In genomic region chr19:44005025-44005424, GRCm38 (mm10) we compare ENCODE assay signal across 26 mouse cellular contexts. TPM values are rescaled to one million over a fixed set of nuclear protein-coding genes. Genes with fewer than 3 reads are reported as not detected.
DNase-seq lines count a peak whose midpoint lies in the region; ATAC-seq and TF ChIP-seq lines count a peak whose summit lies in the region.
"Had no signal": no experiment of that assay in that cellular context is flagged by ENCODE, and none has a peak within 500 bp of the region (broad histone marks: within the 10 kb centered on the region; RNA-seq: fewer than 3 reads in every experiment).

No protein-coding gene starts in this region.

- no peaks in the 10 kb centered on the region for H3K79me2 ChIP-seq in CH12.LX (replicated peaks; ENCODE audit: control insufficient read depth, extremely low read depth, insufficient read depth, poor library complexity, severe bottlenecking)
- no peaks in the 10 kb centered on the region for H3K79me2 ChIP-seq in myocyte (ENCODE audit: control insufficient read depth, insufficient read depth)

- no peak for ATAC-seq in CD4-positive, CD25-positive, alpha-beta regulatory T cell, adult 4 months
- ATAC-seq: forebrain, embryonic 14.5 days; forebrain, embryonic 16.5 days had no signal

- dilution Hi-C loops in CH12.LX (cut with MboI; ENCODE audit: extremely low pct_ligation_motif_present, extremely low pct_unique_long_range_greater_than_20kb, low sequenced_read_pairs) = no loop called here

- H3K27ac ChIP-seq in CH12.LX (ENCODE audit: insufficient read depth, low read depth) = no peak overlapping the region
- H3K27ac ChIP-seq in cerebellum, adult 2 months (ENCODE audit: insufficient read depth, low read length) = no peak overlapping the region
- H3K27ac ChIP-seq: embryonic facial prominence, embryonic 13.5 days; embryonic facial prominence, embryonic 15.5 days; forebrain, embryonic 10.5 days; forebrain, embryonic 12.5 days had no signal

- H3ac ChIP-seq in myocyte (ENCODE audit: control insufficient read depth, insufficient read length) = no peak overlapping the region

- TF ChIP-seq CTCF in CH12.LX (conservative IDR thresholded peaks at IDR 0.05 in 1 of 2, IDR thresholded peaks at IDR 0.05 in 1 of 2; ENCODE audit: low read depth in 2 of 2, low read length in 2 of 2) = no peak
- TF ChIP-seq CTCF in cerebellum, adult 2 months (IDR thresholded peaks at IDR 0.05; ENCODE audit: borderline replicate concordance, insufficient read depth, low read depth, low read length) = no peak

- no peak for TF ChIP-seq EP300 in CH12.LX (IDR thresholded peaks at IDR 0.05; ENCODE audit: low read length)

- no peaks in the 10 kb centered on the region for H3K9me3 ChIP-seq in CH12.LX (replicated peaks; ENCODE audit: low read length)
- H3K9me3 ChIP-seq: embryonic facial prominence, embryonic 13.5 days; embryonic facial prominence, embryonic 15.5 days; forebrain, embryonic 10.5 days; forebrain, embryonic 12.5 days had no signal

- peaks cover 5 to 32% of the 10 kb centered on the region in 2 experiments; a peak in 3 of 4 replicates for H3K4me1 ChIP-seq in CH12.LX (ENCODE audit: control insufficient read depth in 1 of 2, insufficient read depth in 2 of 2)
- H3K4me1 ChIP-seq in cerebellum, adult 2 months (ENCODE audit: control insufficient read depth, insufficient read depth, low read length) = no peaks in the 10 kb centered on the region
- H3K4me1 ChIP-seq: embryonic facial prominence, embryonic 13.5 days; embryonic facial prominence, embryonic 15.5 days; forebrain, embryonic 12.5 days had no signal

- H3K27me3 ChIP-seq in CH12.LX (replicated peaks) (no peaks in the 10 kb centered on the region), myocyte (ENCODE audit: control insufficient read depth, insufficient read depth, insufficient read length) (no peaks in the 10 kb centered on the region)
- no peaks in the 10 kb centered on the region for H3K27me3 ChIP-seq in cerebellum, adult 2 months (ENCODE audit: control insufficient read depth, insufficient read depth, low read length)
- H3K27me3 ChIP-seq: embryonic facial prominence, embryonic 13.5 days; embryonic facial prominence, embryonic 15.5 days; forebrain, embryonic 12.5 days had no signal

- peak; percentile 3 for DNase-seq in CD4-positive, CD25-positive, alpha-beta regulatory T cell, adult 2 months (ENCODE audit: low read depth, low spot score)
- DNase-seq in CH12.LX (ENCODE audit: extremely low read depth) = peak; percentile 60
- DNase-seq in gastrocnemius, adult 18-20 months (ENCODE audit: low spot score) = no peak
- DNase-seq in cerebellum, adult 2 months = no peak
- DNase-seq: adrenal gland, adult 2 months; adrenal gland, postnatal 10 days; adrenal gland, postnatal 25 days; cerebellum, adult 11-12 months; cerebellum, adult 8-10 months; cerebellum, adult 9-11 months; cerebellum, postnatal 14 days; cerebellum, postnatal 36 days; embryo, embryonic 11 days had no signal

- H3K4me3 ChIP-seq in CH12.LX (replicated peaks in 1 of 3; ENCODE audit: low read depth in 2 of 3, low read length in 2 of 3, poor library complexity in 1 of 3) (no peak overlapping the region), myocyte (no peak overlapping the region)
- H3K4me3 ChIP-seq in cerebellum, adult 2 months (replicated peaks; ENCODE audit: insufficient read depth, low read depth, low read length) = no peak overlapping the region
- H3K4me3 ChIP-seq: embryonic facial prominence, embryonic 13.5 days; embryonic facial prominence, embryonic 15.5 days; erythroblast, embryonic 14.5 days; forebrain, embryonic 10.5 days; forebrain, embryonic 12.5 days had no signal

- in situ Hi-C loops in CH12.LX (cut with MboI; ENCODE audit: low pct_ligation_motif_present, low pct_unique_long_range_greater_than_20kb, low sequenced_read_pairs) = no loop called here

- TF ChIP-seq RAD21 in CH12.LX (IDR thresholded peaks at IDR 0.05; ENCODE audit: low read depth, low read length) = no peak

- H3K36me3 ChIP-seq in CH12.LX (replicated peaks in 1 of 2; ENCODE audit: control insufficient read depth in 1 of 2, insufficient read depth in 1 of 2, low read length in 1 of 2) (no peaks in the 10 kb centered on the region), myocyte (ENCODE audit: control insufficient read depth, insufficient read depth) (no peaks in the 10 kb centered on the region)
- H3K36me3 ChIP-seq: embryonic facial prominence, embryonic 13.5 days; embryonic facial prominence, embryonic 15.5 days; forebrain, embryonic 10.5 days; forebrain, embryonic 12.5 days had no signal

- TF ChIP-seq POLR2A in CH12.LX (IDR thresholded peaks at IDR 0.05; ENCODE audit: low read depth, low read length) = no peak
- no peak for TF ChIP-seq POLR2A in myocyte (IDR thresholded peaks at IDR 0.05; ENCODE audit: insufficient read length, low read depth)
- no peak for TF ChIP-seq POLR2A in cerebellum, adult 2 months (IDR thresholded peaks at IDR 0.05; ENCODE audit: borderline replicate concordance, insufficient read depth, low read length)

- 82% methylated on average over 4 of the region's 4 CpGs for WGBS in cerebellum, adult 2 months

- H3K9ac ChIP-seq in CH12.LX (ENCODE audit: insufficient read depth, low read depth) = no peak overlapping the region
- H3K9ac ChIP-seq: embryonic facial prominence, embryonic 13.5 days; embryonic facial prominence, embryonic 15.5 days; forebrain, embryonic 12.5 days had no signal

- no peak overlapping the region for H3K4me2 ChIP-seq in CH12.LX (ENCODE audit: insufficient read depth, low read depth, poor library complexity, severe bottlenecking)
- no peak overlapping the region for H3K4me2 ChIP-seq in myocyte (ENCODE audit: low read depth)
- H3K4me2 ChIP-seq: embryonic facial prominence, embryonic 13.5 days; embryonic facial prominence, embryonic 15.5 days; forebrain, embryonic 12.5 days had no signal

TF ChIP-seq in CH12.LX, 34 proteins besides CTCF, POLR2A, EP300 and RAD21 (continues in another document):
- TF ChIP-seq JUND (conservative IDR thresholded peaks at IDR 0.05; ENCODE audit: low read depth, low read length) (no peak), ZNF384 (IDR thresholded peaks at IDR 0.05; ENCODE audit: low read depth, low read length) (no peak), CHD2 (IDR thresholded peaks at IDR 0.05; ENCODE audit: low read length) (no peak), USF2 (conservative IDR thresholded peaks at IDR 0.05; ENCODE audit: low read depth, low read length) (no peak), UBTF (IDR thresholded peaks at IDR 0.05; ENCODE audit: low read depth, low read length) (no peak), SMC3 (IDR thresholded peaks at IDR 0.05; ENCODE audit: low read depth, low read length) (no peak), HCFC1 (IDR thresholded peaks at IDR 0.05; ENCODE audit: low read depth, low read length) (no peak), MYC (IDR thresholded peaks at IDR 0.05; ENCODE audit: low read depth, low read length) (no peak), ZMIZ1 (IDR thresholded peaks at IDR 0.05; ENCODE audit: low read depth, low read length) (no peak), MAZ (IDR thresholded peaks at IDR 0.05; ENCODE audit: low read depth, low read length) (no peak), NELFE (IDR thresholded peaks at IDR 0.05; ENCODE audit: low read depth, low read length) (no peak), MAX (IDR thresholded peaks at IDR 0.05; ENCODE audit: low read length) (peak; percentile 20; the same call in 1 of the 2 replicates), ZKSCAN1 (IDR thresholded peaks at IDR 0.05; ENCODE audit: borderline replicate concordance, low read depth, low read length) (no peak), USF1 (IDR thresholded peaks at IDR 0.05; ENCODE audit: low read depth, low read length) (no peak), CHD1 (IDR thresholded peaks at IDR 0.05; ENCODE audit: low read depth, low read length) (no peak), PAX5 (IDR thresholded peaks at IDR 0.05; ENCODE audit: low read length) (no peak)

TF ChIP-seq in myocyte, 11 proteins besides CTCF, POLR2A, EP300 and RAD21:
- TF ChIP-seq TCF12 (IDR thresholded peaks at IDR 0.05; ENCODE audit: insufficient read depth, poor library complexity, severe bottlenecking) = peak; percentile 51
- no peak for TF ChIP-seq E2F4 (IDR thresholded peaks at IDR 0.05; ENCODE audit: insufficient read depth)
- TF ChIP-seq POLR2AphosphoS2 (IDR thresholded peaks at IDR 0.05; ENCODE audit: insufficient read length, low read depth) = no peak
- no peak for TF ChIP-seq MAX (IDR thresholded peaks at IDR 0.05; ENCODE audit: low read depth)
- TF ChIP-seq SRF (IDR thresholded peaks at IDR 0.05; ENCODE audit: control insufficient read depth, insufficient read length, low read depth) = no peak
- no peak for TF ChIP-seq REST (IDR thresholded peaks at IDR 0.05; ENCODE audit: insufficient read depth, insufficient read length)
- TF ChIP-seq USF1 (IDR thresholded peaks at IDR 0.05; ENCODE audit: low read depth) = no peak
- TF ChIP-seq MYOD1 (IDR thresholded peaks at IDR 0.05; ENCODE audit: control insufficient read depth in 1 of 3, insufficient read length in 2 of 3, low read depth in 2 of 3) = peak; percentile 28 to 77 (median 35)
- peak; percentile 22 to 74 (median 60) for TF ChIP-seq MYOG (IDR thresholded peaks at IDR 0.05; ENCODE audit: control insufficient read depth in 1 of 3, insufficient read depth in 1 of 3, insufficient read length in 2 of 3, low read depth in 2 of 3)
- no peak for TF ChIP-seq TCF3 (IDR thresholded peaks at IDR 0.05; ENCODE audit: insufficient read length, low read depth)

RNA-seq across cellular contexts. Expression of gene Cpn1, which starts 18.7 kb away (rescaled TPM):
- not detected for polyA plus RNA-seq in CD4-positive, CD25-positive, alpha-beta regulatory T cell, adult 4 months (2017; shearing (Covaris generic))
- total RNA-seq in CH12.LX (2012; rRNA removed) = 0.13 and 0.17 TPM in 2 replicates
- total RNA-seq in CH12.LX (2014; rRNA removed) = 0.34 and 0.45 TPM in 2 replicates
- polyA plus RNA-seq in CH12.LX (2012; ENCODE audit: insufficient read length, low read depth) = 0.83 and 1.0 TPM in 2 replicates
- polyA plus RNA-seq in myocyte (2012; fragmentation: generic; extraction: Trizol) = not detected
- under 1 TPM; 0.25 to 0.90 TPM for total RNA-seq in gastrocnemius, adult 18-20 months (2021)
- 0.16 and 0.36 TPM in 2 replicates for polyA plus RNA-seq in cerebellum, adult 2 months (2012; rRNA removed)
- total RNA-seq: adrenal gland, postnatal 25 days; common myeloid progenitor, adult 5-6 weeks had no signal
- polyA plus RNA-seq: adrenal gland, adult 2 months; embryonic facial prominence, embryonic 11.5 days; embryonic facial prominence, embryonic 13.5 days had no signal

RNA-seq across cellular contexts. Expression of gene Cyp2c23, which starts 24.0 kb away (rescaled TPM):
- polyA plus RNA-seq in CD4-positive, CD25-positive, alpha-beta regulatory T cell, adult 4 months (2017; shearing (Covaris generic)) = not detected
- total RNA-seq in CH12.LX (2012; rRNA removed) (not detected in 2 replicates), CH12.LX (2014; rRNA removed) (0.13 TPM in 1 of 2 replicates, not detected in the other)
- polyA plus RNA-seq in CH12.LX (2012; ENCODE audit: insufficient read length, low read depth) (0.11 and 0.12 TPM in 2 replicates), myocyte (2012; fragmentation: generic; extraction: Trizol) (0.38 TPM)
- under 1 TPM in 1 of 2 experiments, not detected in 1; 0.14 TPM for total RNA-seq in gastrocnemius, adult 18-20 months (2021)
- polyA plus RNA-seq in cerebellum, adult 2 months (2012; rRNA removed) = not detected in 2 replicates
- total RNA-seq: common myeloid progenitor, adult 5-6 weeks; MEL had no signal
- polyA plus RNA-seq: C2C12; embryonic facial prominence, embryonic 11.5 days; embryonic facial prominence, embryonic 13.5 days; embryonic facial prominence, embryonic 15.5 days; erythroblast, embryonic 14.5 days; forebrain, embryonic 10.5 days; forebrain, embryonic 12.5 days; forebrain, embryonic 14.5 days; forebrain, embryonic 16.5 days had no signal

Comparison
In these comparisons a context has a peak if more than half of its experiments do, and no peak if none do; other contexts are left out.
1. DNase-seq: peak in CD4-positive, CD25-positive, alpha-beta regulatory T cell, adult 2 months (single experiment) and CH12.LX (single experiment); none in gastrocnemius, adult 18-20 months (single experiment) and cerebellum, adult 2 months (0 of 2).